Mouse (Mus musculus) heart, adult 18-20 months (tissue): ENCODE measurements around the gene Mrap2. TPM values are rescaled to one million over a fixed set of nuclear protein-coding genes. Genes with fewer than 3 reads are reported as not detected.

Experiments used
- DNase-seq, 2 experiments: peaks; one replicate each; pipeline ENCODE4 v3.0.0; 2021 to 2022; ENCODE audit warnings: mixed read lengths in 1 of 2
- total RNA-seq, 2 experiments: library from RNA; stranded (reverse); gene quantifications; 2 replicates each; pipeline ENCODE4 v1.2.3; 2021

Mrap2 gene
- total RNA-seq, 2 experiments from 2014 or later = 1.5 to 1.6 TPM

DNA sequence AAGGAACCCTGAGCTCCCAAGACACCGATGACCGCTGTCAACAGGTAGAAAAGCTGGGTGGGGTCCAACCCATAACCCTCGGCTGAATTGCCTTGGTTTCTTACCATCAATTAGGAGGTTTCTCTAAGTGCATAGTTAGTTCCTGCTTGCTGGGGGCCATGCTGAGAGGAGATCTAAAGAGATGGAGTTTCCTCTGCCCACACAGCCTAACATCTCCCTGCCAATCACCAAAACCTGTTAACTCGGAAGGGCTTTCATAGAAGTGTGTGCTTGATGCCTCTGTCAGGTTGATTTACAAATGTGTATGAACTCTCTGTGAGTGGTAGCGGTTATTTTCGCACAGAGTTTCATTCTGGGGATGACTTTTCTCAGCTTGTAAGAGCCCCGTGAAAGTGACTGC lies 34.4 kb downstream of the Mrap2 start:
- no peak for DNase-seq

DNA sequence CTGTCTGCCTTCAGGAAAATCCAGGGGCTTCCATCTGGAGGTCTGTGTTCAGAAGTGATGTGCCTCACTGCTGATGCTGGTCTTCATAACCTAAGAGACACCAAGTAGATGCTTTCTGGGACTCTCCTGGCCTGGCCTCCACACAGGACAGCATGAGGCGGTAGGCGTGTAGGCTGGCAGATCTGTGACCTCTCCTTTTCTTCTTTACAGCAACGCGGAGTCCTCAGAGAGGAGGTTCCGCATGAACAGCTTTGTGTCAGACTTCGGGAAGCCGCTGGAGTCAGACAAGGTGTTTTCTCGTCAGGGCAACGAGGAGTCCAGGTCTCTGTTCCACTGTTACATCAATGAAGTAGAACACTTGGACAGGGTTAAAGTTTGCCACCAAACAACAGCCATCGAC lies 38.1 kb downstream of the Mrap2 start:
- DNase-seq = no peak

DNA sequence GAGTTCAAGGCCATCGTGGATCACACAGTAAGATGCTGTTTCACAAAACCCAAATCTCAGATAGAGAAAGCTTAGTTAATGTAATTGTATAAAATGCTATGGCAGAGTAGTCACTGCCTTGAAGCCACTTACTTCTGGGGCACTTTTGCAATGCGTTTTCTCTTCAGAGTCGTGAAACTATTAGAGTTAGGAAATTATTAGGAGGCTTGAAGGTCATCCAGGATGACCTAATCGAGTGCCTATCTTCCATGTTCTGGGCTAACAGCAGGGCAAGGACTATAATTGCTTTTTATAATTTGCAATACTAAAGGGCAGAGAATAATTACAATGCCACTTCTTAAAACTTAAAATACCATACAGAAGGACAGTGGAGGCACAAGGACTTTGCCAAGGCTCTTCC lies 43.2 kb downstream of the Mrap2 start:
- DNase-seq = no peak

GRCm38 (mm10) chr9:87193721-87194120 lies 49.6 kb downstream of the Mrap2 start:
- DNase-seq = no peak

GRCm38 (mm10) chr9:87197277-87197676 lies 53.2 kb downstream of the Mrap2 start:
- no peak for DNase-seq

GRCm38 (mm10) chr9:87198036-87198435 lies 53.9 kb downstream of the Mrap2 start:
- DNase-seq = no peak

GRCm38 (mm10) chr9:87200426-87200825 lies 56.3 kb downstream of the Mrap2 start:
- no peak for DNase-seq

DNA sequence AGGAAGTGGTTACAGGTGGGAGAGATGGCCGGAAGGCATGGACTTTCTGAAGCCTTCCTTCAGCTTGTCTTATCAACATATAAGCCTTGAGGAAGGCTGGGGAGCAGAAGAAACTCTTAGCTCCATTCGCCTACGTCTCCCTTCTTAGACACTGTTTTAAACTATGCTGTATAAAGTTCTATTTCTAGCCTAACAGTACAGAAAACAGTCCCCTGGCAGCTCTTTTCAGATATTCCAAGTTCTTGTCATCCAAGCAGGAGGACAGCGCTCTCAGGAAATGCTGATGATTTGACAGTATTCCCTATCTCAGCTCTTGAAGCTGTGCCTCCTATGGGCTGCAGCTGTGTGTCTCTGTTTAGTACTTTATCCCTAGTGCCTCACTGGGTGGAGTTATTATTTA lies 56.8 kb downstream of the Mrap2 start:
- no peak for DNase-seq

DNA sequence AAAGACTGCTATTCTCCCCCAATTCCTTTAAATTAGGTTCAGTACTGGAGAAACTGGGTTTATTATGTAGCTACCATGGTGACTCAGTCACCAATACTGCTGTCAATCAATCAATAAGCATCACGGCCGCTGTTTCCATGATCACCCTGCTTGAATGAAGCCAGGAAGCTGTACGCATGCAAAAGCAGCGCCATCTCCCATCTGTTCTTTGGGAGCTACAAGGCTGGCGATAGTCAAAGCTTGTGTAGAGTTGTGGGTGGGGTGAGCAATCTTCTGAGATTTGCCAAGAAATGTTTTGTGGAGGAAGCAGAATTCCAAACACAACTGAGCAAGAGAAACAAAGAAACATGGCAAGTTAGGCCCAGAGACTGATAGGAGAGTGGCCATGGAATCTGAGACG lies 58.3 kb downstream of the Mrap2 start:
- DNase-seq = no peak

DNA sequence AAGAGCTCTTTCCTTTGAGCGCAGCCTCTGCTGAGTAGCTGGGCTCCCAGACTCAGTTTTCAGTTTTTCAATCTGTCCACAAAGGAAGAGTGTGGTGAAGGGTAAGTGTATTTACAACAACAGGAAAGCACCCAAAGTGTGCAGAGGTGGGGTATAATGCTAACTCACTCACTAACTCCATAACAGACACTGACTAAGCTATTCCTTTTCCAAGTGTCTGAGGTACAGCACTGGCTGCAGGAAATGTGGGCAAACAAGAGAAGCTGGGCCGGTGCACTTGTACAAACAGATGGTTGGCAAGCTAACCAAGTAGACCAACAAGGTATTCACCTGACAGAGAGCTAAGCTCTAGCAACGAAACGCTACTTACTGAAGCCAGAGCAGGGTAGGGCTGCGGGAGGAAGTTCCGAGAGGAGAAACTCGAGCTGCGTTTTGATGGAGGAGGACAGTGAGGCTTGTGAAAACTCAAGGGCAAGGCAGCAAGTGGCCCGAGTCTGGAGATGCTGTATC lies 66.8 kb downstream of the Mrap2 start:
- no peak for DNase-seq

GRCm38 (mm10) chr9:87213204-87213603 lies 69.1 kb downstream of the Mrap2 start:
- no peak for DNase-seq

Other genes starting within 250 kb of the Mrap2 start
- not detected for gene Ripply2, start 128.8 kb upstream of the Mrap2 start, total RNA-seq
- gene Cyb5r4, start 122.3 kb upstream of the Mrap2 start, total RNA-seq = 10 to 100 TPM; 30.5 to 31.0 TPM
- gene Cep162, start 111.2 kb downstream of the Mrap2 start, total RNA-seq = 1 to 10 TPM; 2.2 to 2.8 TPM